Mouse (Mus musculus): ENCODE measurements at regions not wholly inside any gene's neighbourhood (a gene's known extent, or its start where the extent isn't known, plus 50 kb on each side); places are given as distances from the start of the nearest gene placed in this dataset.

DNA sequence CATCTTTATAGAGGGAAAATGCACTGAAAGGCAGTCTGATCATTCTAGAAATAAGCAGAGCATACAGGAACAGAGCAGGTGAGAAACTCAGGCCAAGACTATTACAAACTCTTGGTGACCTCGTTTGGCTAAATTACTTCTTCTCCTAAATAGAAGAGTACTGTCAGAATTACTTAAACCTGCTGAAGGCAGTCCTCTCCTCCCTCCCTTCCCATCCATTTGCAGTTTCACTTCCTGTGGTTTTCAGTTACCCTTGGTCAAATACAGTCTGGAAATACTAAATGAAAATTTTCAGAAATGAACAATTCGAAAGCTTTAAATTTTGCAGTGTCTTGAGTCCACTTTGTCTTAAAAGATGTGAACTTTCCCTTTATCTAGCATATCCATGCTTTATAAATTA, 135.8 kb downstream of the Rnd3 start:
- in situ Hi-C loops (cut with MboI, MseI), result no loop called here

DNA sequence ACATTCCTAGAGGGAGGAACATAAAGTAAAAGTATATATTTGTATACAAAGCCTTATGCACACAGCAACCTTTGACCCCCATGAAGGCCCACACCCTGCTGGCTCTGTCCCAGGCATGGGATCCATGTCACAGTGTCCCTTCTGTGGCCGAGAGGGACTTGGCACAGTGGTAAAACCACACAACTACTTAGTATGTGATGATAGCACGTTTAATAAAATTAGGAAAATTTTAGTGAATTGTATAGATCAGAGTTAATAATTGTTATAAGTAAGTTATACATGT, 140.7 kb downstream of the Rnd3 start:
- in situ Hi-C loops (cut with MboI, MseI), result loop anchor here (10.0 kb wide), 1 partner anchor 557 kb away; no protein-coding TSS in a partner anchor

DNA sequence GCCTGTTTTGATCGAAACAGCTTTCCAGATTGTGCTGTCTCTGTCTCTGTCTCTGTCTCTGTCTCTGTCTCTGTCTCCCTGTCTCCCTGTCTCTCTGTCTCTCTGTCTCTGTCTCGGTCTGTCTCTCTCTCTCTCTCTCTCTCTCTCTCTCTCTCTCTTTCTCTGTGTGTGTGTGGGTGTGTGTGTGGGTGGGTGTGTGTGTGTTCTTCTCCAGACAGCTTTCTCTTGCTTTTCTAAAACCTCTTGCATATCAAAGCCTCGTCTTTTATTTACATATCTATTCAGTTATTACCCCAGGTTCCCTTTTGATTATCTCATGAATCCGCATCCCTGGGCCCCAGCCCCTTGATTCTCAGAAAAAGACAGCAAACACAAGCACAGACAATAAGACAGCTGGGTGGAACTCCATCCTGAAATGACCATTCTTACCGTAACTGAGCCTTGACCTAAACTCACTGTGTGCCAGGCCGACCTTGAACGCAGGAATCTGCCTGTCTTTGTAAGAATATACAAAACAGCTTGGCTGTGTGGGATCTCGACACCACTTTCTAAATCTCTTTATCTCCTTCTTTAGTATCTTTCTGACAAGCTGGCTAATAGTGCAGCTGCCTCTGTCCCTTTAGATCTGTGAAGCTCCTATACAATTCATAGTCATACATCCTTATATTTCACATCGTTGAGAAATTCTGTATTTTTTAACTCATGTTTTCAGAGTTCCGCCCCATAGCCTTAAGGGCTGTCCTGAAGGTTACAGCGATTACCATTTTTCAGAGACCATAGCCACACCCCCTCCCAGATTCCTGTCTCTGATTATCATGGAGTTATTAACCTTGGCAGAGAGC, 141.3 kb downstream of the Rnd3 start:
- in situ Hi-C loops (cut with MboI, MseI), result loop anchor here (10.0 kb wide), 1 partner anchor 557 kb away; no protein-coding TSS in a partner anchor

DNA sequence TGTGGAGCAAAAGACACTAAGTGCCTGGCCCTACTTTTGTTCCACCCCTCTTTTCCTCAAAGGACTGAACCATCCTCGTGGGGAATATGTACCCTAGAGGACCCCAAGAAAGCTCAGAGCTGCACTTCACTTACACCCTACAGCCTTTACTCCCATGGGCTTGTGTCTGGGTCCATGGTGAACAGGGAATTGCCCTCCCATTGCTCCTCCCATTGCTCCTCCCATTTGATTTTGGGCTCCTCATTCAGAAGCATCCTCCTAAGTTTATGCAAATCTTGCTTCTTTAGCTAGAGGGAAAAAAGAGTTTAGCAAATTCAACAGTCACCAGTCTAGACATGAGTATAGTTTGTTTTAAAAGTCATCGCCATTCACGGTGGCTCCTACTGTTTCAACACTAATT, 142.1 kb downstream of the Rnd3 start:
- in situ Hi-C loops (cut with MboI, MseI), result loop anchor here (10.0 kb wide), 1 partner anchor 558 kb away; no protein-coding TSS in a partner anchor

DNA sequence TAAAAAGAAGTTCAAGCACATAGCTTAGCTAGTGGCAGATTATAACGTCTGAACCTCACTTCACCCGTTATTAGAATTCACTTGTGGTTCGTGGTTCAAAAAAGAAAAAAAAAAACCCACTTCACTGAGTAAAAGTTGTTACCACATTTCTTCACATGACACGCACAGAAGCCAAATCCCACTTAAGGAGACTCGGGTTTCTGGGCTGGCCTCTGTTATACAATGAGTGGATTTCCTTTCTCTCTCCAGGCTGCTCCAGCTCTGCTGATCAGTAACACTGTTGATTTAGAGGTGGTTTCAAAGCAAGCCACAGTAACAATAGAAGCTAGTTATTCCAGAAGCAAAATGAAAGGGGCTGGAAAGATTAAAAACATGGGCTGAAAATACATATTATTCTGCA, 147.4 kb downstream of the Rnd3 start:
- in situ Hi-C loops (cut with MboI, MseI), result loop anchor here (10.0 kb wide), 1 partner anchor 563 kb away; no protein-coding TSS in a partner anchor

DNA sequence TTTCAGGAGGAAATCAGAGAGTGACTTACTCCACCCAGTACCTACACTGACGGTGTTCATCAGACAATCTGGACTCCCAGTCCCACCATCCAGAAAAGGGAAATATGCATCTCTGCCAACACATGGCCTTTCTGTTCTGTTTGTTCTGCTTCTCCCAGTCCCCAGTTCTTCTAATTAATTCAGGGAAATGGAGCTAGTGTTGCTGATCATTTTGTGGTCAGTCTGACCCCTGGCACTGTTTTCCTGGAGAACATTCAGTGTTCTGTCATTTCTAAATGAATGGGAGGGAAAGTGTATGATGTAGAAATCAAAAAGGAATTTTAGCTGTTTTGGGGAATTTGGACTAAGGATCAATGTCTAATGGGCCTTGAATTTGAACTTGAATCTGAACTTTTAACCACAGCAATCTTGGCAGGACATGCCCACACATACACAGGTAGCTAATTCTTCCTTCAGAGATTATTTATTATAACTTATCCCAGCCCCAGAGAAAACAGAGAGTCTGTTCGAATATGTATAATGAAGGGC, 165.0 kb downstream of the Rnd3 start:
- in situ Hi-C loops (cut with MboI, MseI), result loop anchor here (10.0 kb wide), 1 partner anchor 1209 kb away; no protein-coding TSS in a partner anchor

DNA sequence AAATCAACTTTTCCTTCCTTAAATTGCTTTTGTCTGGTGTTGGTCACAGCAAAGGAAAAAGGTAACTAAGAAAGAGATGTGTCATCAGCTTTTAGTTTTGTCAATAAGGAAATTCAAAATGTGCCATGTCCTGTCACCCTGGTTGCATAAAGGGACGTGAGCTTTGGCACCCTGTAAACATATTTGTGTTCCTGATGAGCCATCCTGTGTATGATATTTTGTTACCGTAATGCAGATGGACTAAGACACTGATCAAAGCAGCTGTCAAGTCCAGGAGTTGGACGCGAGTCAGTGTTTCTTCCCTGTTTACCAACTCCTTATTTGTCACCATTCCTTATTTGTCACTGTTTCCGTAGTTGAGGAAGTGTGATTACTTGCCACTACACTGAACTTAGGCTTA, 166.3 kb downstream of the Rnd3 start:
- in situ Hi-C loops (cut with MboI, MseI), result loop anchor here (10.0 kb wide), 1 partner anchor 1208 kb away; no protein-coding TSS in a partner anchor

DNA sequence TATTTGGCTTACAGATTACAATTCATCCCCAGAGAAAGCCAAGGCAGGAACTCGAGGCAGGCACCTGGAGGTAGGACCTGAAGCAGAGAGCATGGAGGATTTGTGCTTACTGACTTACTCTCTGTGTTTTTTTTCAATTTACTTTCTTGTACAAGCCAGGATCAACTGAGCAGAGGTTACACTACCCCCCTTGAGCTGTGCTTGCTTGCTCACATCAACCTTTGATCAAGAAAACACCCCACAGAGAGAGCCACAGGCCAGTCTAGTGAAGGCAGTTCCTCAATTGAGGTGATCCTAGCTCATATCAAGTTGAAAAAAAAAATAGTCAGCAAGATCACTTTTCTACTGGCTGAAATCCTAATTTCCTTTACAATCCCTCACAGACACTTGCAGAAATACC, 170.6 kb downstream of the Rnd3 start:
- in situ Hi-C loops (cut with MboI, MseI), result no loop called here

DNA sequence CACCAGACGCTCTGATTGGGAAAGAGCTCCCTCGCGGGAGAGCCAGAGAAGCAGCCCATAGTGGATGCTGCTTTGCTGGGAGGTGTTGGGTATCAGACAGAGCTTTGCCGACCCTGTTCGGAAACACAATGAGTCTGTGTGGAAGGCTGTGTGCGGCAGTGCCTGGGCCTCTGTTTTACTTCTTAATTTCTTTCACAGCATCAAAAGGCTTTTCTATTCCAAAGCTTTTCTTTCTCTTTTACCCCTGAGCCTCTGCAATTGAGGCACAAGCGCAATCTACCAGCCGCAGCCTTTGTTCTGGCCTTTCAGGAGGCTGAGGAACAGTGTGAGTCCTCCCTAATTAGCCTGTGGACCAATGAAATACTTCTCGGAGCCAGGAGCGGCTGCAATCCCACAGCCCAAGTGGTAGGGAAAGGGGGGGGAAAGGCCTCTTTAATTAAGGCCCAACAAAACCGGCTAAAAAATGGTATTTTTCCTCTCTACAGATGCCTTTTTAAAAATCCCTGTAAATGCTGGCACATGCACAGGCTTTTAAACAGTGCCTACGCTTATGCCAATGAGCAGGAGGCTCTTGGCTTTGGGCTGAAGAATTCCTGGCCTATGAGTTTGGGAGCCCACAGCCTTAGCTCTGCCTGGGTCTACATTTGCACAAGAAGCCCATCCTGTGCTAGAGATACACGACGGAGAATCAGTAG, 177.6 kb downstream of the Rnd3 start:
- in situ Hi-C loops (cut with MboI, MseI), result loop anchor here (25.0 kb wide), 1 partner anchor 1866 kb away; no protein-coding TSS in a partner anchor

DNA sequence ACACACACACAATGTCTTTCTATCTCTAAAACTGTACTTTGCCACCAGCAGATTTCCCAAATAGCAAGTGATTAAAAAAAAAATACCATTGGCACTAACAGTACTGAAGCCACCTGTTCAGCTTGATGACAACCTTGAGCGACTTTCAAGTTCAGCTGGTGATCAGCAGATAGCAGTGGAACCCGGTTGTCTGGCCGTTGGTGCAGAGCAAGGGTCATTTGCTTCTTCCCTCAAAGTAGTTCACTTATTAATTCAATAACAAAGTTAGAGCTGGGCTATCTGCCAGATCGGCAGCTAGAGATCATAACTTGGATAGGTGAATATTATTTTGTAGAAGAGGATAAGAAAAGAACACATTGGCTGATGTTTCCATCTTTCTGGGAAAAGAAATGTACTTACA, 180.5 kb downstream of the Rnd3 start:
- in situ Hi-C loops (cut with MboI, MseI), result loop anchor here (10.0 to 25.0 kb wide), 2 partner anchors 154 to 1869 kb away; no protein-coding TSS in a partner anchor

DNA sequence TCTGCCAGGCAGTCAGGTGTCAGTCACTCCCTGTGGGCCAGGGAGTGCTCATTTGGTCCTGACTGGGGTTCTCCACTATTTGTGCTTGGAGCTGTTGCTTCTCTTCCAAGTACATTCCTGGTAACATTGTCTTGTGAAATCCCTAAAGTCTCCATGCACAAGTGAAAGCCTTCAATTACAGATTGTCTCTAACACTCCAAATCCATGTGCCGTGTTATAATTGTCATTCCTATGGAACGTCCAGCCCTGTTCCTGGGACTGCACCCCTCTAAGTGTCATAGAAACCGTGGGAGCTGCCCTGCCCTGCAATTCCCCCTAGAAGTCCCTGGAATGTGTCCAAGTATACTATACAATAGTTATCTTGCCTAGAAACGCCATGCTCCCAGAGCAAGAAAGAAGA, 181.1 kb downstream of the Rnd3 start:
- in situ Hi-C loops (cut with MboI, MseI), result loop anchor here (10.0 to 25.0 kb wide), 2 partner anchors 153 to 1869 kb away; no protein-coding TSS in a partner anchor

DNA sequence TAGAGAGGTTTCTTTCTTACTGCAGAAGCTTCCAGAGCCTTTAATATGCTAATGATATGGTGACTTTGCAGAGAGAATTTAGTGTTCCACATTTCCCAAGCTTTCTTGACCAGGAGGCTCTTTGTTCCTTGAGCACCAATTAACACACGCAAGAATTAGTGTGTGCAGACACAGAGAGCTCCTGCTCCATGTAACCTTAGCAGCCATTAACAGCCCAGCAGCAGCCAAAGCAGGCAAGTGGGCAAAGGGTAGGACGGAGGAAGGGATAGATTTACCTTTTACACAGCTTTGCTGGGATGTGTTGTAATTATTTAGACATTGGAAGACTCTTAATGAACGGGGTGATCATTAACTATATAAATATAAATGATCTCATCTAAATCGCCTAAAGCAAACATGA, 181.8 kb downstream of the Rnd3 start:
- in situ Hi-C loops (cut with MboI, MseI), result loop anchor here (10.0 to 25.0 kb wide), 2 partner anchors 152 to 1870 kb away; no protein-coding TSS in a partner anchor

DNA sequence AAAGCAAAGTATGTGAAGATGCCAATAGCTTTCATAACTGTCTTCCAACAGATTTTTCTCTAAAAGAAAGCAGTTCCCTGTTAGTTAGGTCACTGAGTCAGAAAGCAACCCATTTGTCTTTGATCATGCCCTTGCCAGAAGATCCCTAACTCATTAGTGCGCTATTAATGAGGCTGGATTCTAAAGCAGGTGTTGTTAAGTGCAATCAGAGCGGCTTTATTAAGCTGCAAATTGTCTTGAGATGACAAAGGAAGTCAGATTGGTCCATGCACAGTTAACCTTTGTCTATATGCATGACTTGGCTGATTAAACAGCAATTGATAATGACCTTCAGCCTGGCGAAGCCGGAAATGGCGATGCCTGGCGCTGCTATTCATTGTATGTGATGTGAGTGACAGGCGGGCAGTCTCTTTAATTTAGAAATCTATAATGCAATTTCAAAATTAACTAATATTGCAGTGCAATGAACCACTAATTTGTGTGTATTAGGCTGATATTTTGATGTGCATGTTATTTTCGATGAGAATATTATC, 183.4 kb downstream of the Rnd3 start:
- in situ Hi-C loops (cut with MboI, MseI), result loop anchor here (10.0 to 25.0 kb wide), 2 partner anchors 151 to 1872 kb away; no protein-coding TSS in a partner anchor

DNA sequence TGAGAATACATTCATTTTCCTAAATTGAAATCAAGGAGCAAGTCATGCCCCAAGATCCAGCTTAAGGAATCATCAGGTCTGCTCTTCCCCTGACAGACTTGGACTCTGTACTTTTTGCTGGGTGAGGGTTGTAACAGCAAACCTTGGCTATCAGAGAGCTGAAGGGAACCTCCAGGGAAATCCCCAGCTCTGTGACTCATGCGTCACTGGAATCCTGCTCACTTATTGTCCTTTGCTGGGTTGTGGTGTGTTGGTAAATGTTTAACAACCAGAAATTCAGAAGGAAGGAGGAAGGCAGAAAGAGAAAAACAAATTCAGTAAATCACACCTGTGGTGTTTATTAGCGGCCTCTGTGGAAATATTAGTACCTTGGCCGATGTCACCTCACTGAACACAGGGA, 184.8 kb downstream of the Rnd3 start:
- in situ Hi-C loops (cut with MboI, MseI), result loop anchor here (10.0 to 25.0 kb wide), 2 partner anchors 149 to 1873 kb away; no protein-coding TSS in a partner anchor

DNA sequence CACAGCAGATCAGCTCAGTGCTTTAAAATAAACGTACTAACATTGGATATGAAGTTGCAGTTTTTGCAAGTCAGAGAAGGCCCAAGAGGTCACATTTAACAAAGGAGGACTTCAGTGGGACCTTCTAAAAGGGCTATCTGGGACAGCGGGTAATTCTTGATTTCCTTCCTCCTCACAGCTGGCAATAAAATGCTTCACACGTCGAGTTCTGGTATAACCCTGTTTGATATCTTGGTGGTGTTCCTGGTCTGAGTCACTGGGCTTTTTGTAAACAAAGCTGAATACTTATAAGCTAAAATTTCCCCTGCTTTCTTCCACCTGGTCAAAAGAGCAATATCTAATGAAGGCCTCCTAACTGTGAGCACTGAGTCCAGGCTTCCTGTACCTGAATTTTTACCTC, 187.9 kb downstream of the Rnd3 start:
- in situ Hi-C loops (cut with MboI, MseI), result loop anchor here (10.0 to 25.0 kb wide), 2 partner anchors 146 to 1876 kb away; no protein-coding TSS in a partner anchor

DNA sequence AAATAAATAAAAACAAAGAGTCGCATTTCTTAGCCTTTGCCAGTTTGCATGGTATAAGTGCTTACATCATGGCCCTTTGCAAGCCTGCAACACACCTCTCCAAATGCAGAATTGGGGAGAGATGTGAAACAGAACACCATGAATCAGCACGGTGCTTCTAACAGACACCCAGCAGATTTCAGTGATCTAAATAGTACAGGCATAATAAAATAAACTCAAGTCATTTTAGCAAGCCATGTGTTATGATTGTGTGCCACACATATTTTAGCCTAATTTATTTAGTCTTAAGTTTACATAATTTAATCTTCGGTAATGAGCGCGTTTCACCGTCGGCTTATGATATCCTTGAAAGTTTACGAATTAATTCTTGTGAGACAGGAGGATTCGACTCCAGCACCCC, 189.6 kb downstream of the Rnd3 start:
- in situ Hi-C loops (cut with MboI, MseI), result loop anchor here (25.0 kb wide), 1 partner anchor 1878 kb away; no protein-coding TSS in a partner anchor

DNA sequence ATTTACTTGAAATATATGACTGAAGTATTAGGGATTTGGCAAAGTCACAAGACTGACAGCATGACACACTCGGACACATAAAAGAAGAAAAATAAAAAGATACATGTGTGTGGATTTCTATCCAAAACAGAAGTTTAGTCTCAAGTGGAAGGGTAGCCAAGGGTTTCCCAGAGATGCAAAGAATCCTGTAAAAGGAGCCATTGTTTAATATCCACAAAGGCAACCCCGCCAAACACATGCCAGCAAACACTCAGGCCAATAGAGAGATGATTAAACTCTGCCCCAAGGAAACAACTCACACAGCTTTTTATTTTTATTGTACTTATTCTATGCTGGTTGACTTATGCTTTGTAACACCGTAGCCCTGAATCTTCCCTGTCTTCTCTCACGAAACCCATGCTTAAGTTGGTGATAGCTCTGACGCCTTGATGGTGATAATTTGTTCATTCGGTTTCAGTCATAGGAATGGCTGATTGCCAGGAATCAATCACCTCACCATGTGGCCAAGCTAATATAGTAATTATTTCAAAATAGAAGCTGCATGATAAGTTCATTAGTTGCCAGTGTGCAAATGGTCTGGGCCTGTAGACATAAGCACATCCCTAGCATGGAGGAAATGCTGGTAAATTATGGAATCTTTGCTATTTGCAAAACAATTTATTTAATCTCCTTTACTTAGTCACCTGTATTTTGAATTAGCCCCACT, 194.4 kb downstream of the Rnd3 start:
- in situ Hi-C loops (cut with MboI, MseI), result loop anchor here (25.0 kb wide), 1 partner anchor 1883 kb away; no protein-coding TSS in a partner anchor

DNA sequence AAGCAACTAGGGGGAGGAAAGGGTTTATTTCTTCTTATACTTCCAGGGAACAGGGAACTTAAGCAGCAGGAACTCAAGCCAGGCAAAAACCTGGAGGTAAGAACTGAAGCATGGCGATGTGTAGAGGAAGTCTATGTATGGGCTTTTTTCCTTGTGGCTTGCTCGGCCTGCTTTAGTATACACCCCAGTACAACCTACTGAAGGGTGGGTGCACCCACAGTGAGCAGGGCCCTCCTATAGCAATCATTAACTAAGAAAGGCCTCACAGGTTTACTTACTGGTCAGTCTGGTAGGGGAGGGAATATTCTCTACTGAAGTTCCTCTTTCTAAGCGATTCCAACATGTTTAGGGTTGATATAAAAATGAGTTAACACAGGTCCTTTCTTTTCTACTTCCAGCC, 197.9 kb downstream of the Rnd3 start:
- in situ Hi-C loops (cut with MboI, MseI), result loop anchor here (25.0 kb wide), 1 partner anchor 1886 kb away; no protein-coding TSS in a partner anchor

DNA sequence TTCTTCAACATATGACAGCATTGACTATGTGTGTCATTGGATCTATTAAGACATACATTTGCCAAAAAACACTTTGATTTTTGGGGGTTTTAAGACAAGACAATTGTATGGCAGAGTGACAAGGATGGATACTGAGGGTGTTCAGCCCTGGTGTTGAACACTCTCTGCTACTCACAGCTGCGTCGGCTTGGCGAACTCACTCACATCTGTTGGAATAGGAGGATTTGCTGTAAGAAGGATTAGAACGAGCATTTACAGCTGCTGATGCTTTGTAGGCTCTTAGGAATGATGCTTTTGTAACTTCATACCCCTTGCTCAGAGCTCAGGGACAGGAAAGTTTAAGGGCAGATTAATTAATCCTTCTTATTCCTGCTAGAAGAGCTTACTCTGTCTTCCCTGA, 199.2 kb downstream of the Rnd3 start:
- in situ Hi-C loops (cut with MboI, MseI), result loop anchor here (25.0 kb wide), 1 partner anchor 1888 kb away; no protein-coding TSS in a partner anchor

DNA sequence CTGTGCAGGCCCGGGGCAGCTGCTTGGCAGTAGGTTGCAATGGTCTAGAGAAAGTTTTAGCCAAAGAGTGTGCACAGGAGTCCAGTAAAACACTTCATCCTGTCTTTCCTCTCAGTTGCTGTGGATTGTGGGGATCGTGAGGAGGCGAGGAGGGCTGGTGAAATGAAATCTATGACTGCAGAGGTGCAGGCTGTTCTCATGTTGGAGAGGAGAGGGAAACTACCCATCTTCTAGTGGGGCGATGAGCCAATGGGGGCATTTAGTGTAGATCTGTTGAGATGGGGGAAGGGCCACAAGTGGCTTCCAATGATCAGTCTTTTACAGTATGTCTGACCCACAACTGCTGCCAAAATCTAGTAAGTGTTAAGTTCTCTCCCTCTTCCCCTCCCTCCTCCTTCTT, 203.4 kb downstream of the Rnd3 start:
- in situ Hi-C loops (cut with MboI, MseI), result no loop called here

DNA sequence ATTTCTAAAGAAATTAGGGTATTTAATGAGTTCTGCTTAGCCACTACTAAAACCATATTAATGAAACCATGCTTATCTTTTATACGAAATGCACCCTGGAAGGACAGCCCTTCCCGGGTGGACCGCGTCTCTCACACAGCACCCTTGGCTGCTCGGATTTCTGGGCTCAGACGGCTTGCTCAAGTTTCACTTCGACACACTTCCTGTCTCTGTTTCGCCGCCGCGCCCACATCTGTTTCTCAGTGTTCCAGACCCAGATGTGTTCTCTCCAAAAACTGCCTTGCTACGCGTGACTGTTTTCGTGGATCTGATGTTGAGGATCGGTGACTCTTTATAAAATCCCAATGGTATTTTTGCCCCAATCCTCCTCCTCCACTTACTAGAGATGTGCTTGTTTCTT, 205.7 kb downstream of the Rnd3 start:
- in situ Hi-C loops (cut with MboI, MseI), result no loop called here
